Mouse (Mus musculus) lung, postnatal 0 days (tissue): ENCODE measurements at regions not wholly inside any gene's neighbourhood (a gene's known extent, or its start where the extent isn't known, plus 50 kb on each side); places are given as distances from the start of the nearest gene placed in this dataset.

Experiments
- CTCF ChIP-seq: IDR thresholded peaks from 2 replicates; pipeline ENCODE4 v1.5.1; 2016; ENCODE audit warnings: antibody characterized with exemption, mild to moderate bottlenecking
- EP300 ChIP-seq: IDR thresholded peaks from 2 replicates; pipeline ENCODE4 v1.6.1; 2016; ENCODE audit warnings: antibody characterized with exemption, mild to moderate bottlenecking, control low read depth

- TF ChIP-seq CTCF (peak; percentile 59), EP300 (no peak)
These were observed 225.8 kb downstream of the Mat2b start for GRCm38 (mm10) chr11:40469080-40469705.
